Mouse (Mus musculus) kidney, adult 2 months (tissue): ENCODE measurements around the gene 1520401A03Rik.

Experiments used
- CTCF ChIP-seq: fragments of 200-500 bp; conservative IDR thresholded peaks from 2 replicates; pipeline ENCODE4 v1.5.1; 2011; ENCODE audit warnings: low read depth, mild to moderate bottlenecking, control low read depth, low read length, moderate library complexity, mixed read lengths; ENCODE audit not compliant: insufficient read depth, insufficient read length
- POLR2A ChIP-seq: fragments of 200-500 bp; IDR thresholded peaks from one replicate; pipeline ENCODE4 v1.6.1; 2011; ENCODE audit warnings: low read depth, low read length, control low read depth

- TF ChIP-seq CTCF (no peak), POLR2A (no peak)
These were observed 697 bp downstream of the 1520401A03Rik start for GRCm38 (mm10) chr17:23721886-23722285.
